Comparison of ENCODE assay signal across 12 mouse cellular contexts in the genomic region with DNA sequence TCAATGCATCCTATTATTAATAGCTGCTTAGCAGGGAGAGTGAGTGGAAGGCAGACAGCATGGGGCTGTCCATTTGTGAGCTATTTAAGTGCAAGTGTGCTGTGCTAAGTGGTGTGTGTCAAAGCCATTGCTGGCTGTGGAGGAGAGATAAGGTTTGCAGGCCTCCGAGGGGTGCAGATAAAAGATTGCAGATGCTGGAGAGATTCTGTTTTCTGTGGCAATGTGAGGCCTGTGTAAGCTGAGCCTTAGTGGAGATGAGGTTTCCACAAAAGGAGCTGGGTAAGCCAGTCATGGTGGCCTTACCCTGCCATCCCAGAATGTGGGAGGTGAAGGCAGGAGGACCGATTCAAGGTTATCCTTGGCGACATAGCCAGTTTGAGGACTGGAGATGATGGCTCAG. TPM values are rescaled to one million over a fixed set of nuclear protein-coding genes. Genes with fewer than 3 reads are reported as not detected.
DNase-seq lines count a peak whose midpoint lies in the region; ATAC-seq and TF ChIP-seq lines count a peak whose summit lies in the region.
"Had no signal": no experiment of that assay in that cellular context is flagged by ENCODE, and none has a peak within 500 bp of the region (broad histone marks: within the 10 kb centered on the region; RNA-seq: fewer than 3 reads in every experiment).

No protein-coding gene starts in this region.

- H3K27ac ChIP-seq in heart, embryonic 14.5 days (replicated peaks in 1 of 2; ENCODE audit: control insufficient read depth in 1 of 2, insufficient read depth in 1 of 2, low read depth in 2 of 2, low read length in 2 of 2), result peak overlapping the region; percentile 41 to 53; a peak in 2 of 4 replicates
- H3K27ac ChIP-seq in liver, embryonic 15.5 days (replicated peaks), result peak overlapping the region; percentile 31; the same call in 1 of the 2 replicates
- no peak overlapping the region for H3K27ac ChIP-seq in forebrain, embryonic 16.5 days (ENCODE audit: low read length)
- H3K27ac ChIP-seq: limb, embryonic 13.5 days had no signal

- no peak overlapping the region for H3K4me2 ChIP-seq in heart, embryonic 14.5 days (ENCODE audit: low read length)
- H3K4me2 ChIP-seq in liver, embryonic 15.5 days, result peak overlapping the region; percentile 59
- no peak overlapping the region for H3K4me2 ChIP-seq in forebrain, embryonic 16.5 days (ENCODE audit: low read length)
- H3K4me2 ChIP-seq: limb, embryonic 13.5 days had no signal

- no peak for DNase-seq in heart, postnatal 25 days (ENCODE audit: low spot score)
- peak; percentile 39 for DNase-seq in G1E (ENCODE audit: low spot score)
- DNase-seq in c-Kit-positive CD71-positive TER-119-positive erythroid progenitor cells, embryonic 14.5 days (ENCODE audit: low spot score), result peak; percentile 68
- DNase-seq in thymus, postnatal 0 days (ENCODE audit: low spot score), result no peak
- no peak for DNase-seq in adrenal gland, adult 8-10 months
- DNase-seq: cerebellum, adult 2 months; lung, postnatal 10 days had no signal

- no peaks in the 10 kb centered on the region for H3K9me3 ChIP-seq in heart, embryonic 14.5 days (ENCODE audit: control insufficient read depth, low read length)
- H3K9me3 ChIP-seq in G1E (replicated peaks), result peaks cover 4% of the 10 kb centered on the region
- no peaks in the 10 kb centered on the region for H3K9me3 ChIP-seq in liver, embryonic 15.5 days (replicated peaks)
- H3K9me3 ChIP-seq in forebrain, embryonic 16.5 days (ENCODE audit: control insufficient read depth, low read length), result peaks cover 5% of the 10 kb centered on the region

- 17% methylated on average over 3 of the region's 3 CpGs for WGBS in heart, embryonic 14.5 days
- 21% methylated on average over 3 of the region's 3 CpGs for WGBS in liver, embryonic 15.5 days (ENCODE audit: insufficient replicate concordance)
- 81% methylated on average over 3 of the region's 3 CpGs for WGBS in forebrain, embryonic 16.5 days

- no peak overlapping the region for H3K4me3 ChIP-seq in heart, embryonic 14.5 days (ENCODE audit: control insufficient read depth in 1 of 2, insufficient read depth in 1 of 2, low read depth in 1 of 2, low read length in 2 of 2)
- H3K4me3 ChIP-seq in G1E (ENCODE audit: low read depth, low read length), result no peak overlapping the region
- 0 out of 2 replicates have a peak overlapping the region, but pooled peaks have one; percentile 1 for H3K4me3 ChIP-seq in liver, embryonic 15.5 days (replicated peaks)
- H3K4me3 ChIP-seq in forebrain, embryonic 16.5 days (replicated peaks; ENCODE audit: low read length), result no peak overlapping the region
- H3K4me3 ChIP-seq: limb, embryonic 13.5 days had no signal

- intact Hi-C loops in heart, postnatal 25 days (cut with DNase I), result no loop called here

- peaks cover 23 to 30% of the 10 kb centered on the region in 2 experiments for H3K4me1 ChIP-seq in heart, embryonic 14.5 days (ENCODE audit: control insufficient read depth in 2 of 2, insufficient read depth in 2 of 2, low read length in 2 of 2)
- H3K4me1 ChIP-seq in G1E (ENCODE audit: insufficient read depth, low read depth, low read length), result peaks cover 57% of the 10 kb centered on the region
- H3K4me1 ChIP-seq in liver, embryonic 15.5 days (replicated peaks), result peaks cover 55% of the 10 kb centered on the region
- peaks cover 12% of the 10 kb centered on the region for H3K4me1 ChIP-seq in forebrain, embryonic 16.5 days (replicated peaks; ENCODE audit: control insufficient read depth, insufficient read depth, low read length)

- H3K36me3 ChIP-seq in heart, embryonic 14.5 days (ENCODE audit: control insufficient read depth, insufficient read depth, low read length), result no peaks in the 10 kb centered on the region
- no peaks in the 10 kb centered on the region for H3K36me3 ChIP-seq in G1E (replicated peaks)
- H3K36me3 ChIP-seq in liver, embryonic 15.5 days (replicated peaks), result no peaks in the 10 kb centered on the region
- peaks cover 4% of the 10 kb centered on the region; the same call in 1 of the 2 replicates for H3K36me3 ChIP-seq in forebrain, embryonic 16.5 days (ENCODE audit: control insufficient read depth, insufficient read depth)
- H3K36me3 ChIP-seq: limb, embryonic 13.5 days had no signal

- no peak for TF ChIP-seq CTCF in G1E (IDR thresholded peaks at IDR 0.05; ENCODE audit: low read depth, low read length)

- no peak overlapping the region for H3K9ac ChIP-seq in heart, embryonic 14.5 days (ENCODE audit: low read length)
- H3K9ac ChIP-seq in liver, embryonic 15.5 days, result no peak overlapping the region
- no peak overlapping the region for H3K9ac ChIP-seq in forebrain, embryonic 16.5 days (replicated peaks; ENCODE audit: low read depth, low read length)
- H3K9ac ChIP-seq: limb, embryonic 13.5 days had no signal

- ATAC-seq in heart, embryonic 14.5 days (ENCODE audit: insufficient number of reproducible peaks, insufficient read depth, low FRiP score, low read depth), result no peak
- peak; percentile 93 for ATAC-seq in G1E (ENCODE audit: extremely low read depth, insufficient number of reproducible peaks, low FRiP score, poor library complexity, severe bottlenecking)
- ATAC-seq in liver, embryonic 15.5 days (ENCODE audit: insufficient read depth), result peak; percentile 82
- no peak for ATAC-seq in forebrain, embryonic 16.5 days
- ATAC-seq: inflammation-experienced regulatory T-cells, adult 6 months had no signal

- H3K27me3 ChIP-seq in heart, embryonic 14.5 days (ENCODE audit: control insufficient read depth, insufficient read depth, low read length), result no peaks in the 10 kb centered on the region
- peaks cover 12% of the 10 kb centered on the region for H3K27me3 ChIP-seq in G1E (ENCODE audit: insufficient read depth, low read length)
- H3K27me3 ChIP-seq in liver, embryonic 15.5 days, result 0 out of 2 replicates have a peak, but pooled peaks cover under 1% of the 10 kb centered on the region
- no peaks in the 10 kb centered on the region for H3K27me3 ChIP-seq in forebrain, embryonic 16.5 days (replicated peaks; ENCODE audit: control insufficient read depth, insufficient read depth, low read length)
- H3K27me3 ChIP-seq: limb, embryonic 13.5 days had no signal

RNA-seq across cellular contexts. Expression of a gene that starts 27.2 kb away (rescaled TPM):
- 3,749 and 4,011 TPM in 2 replicates for polyA plus RNA-seq in heart, embryonic 14.5 days (2014; fragmentation: Nextera tagmentation; extraction: Ambion mirVana)
- 1,000 to 10,000 TPM; 1,031 to 1,197 TPM for total RNA-seq in heart, postnatal 25 days (2021)
- total RNA-seq in G1E (2014; fragmentation: Nextera tagmentation) (20,210 and 21,324 TPM in 2 replicates), G1E (2017) (8,565 and 9,264 TPM in 2 replicates)
- polyA plus RNA-seq in G1E (2012), result 1,062 and 1,118 TPM in 2 replicates
- 2,003 and 2,036 TPM in 2 replicates for polyA plus RNA-seq in liver, embryonic 15.5 days (2015; fragmentation: Nextera tagmentation; extraction: Ambion mirVana)
- polyA plus RNA-seq in thymus, postnatal 0 days (2015; fragmentation: Nextera tagmentation; extraction: Ambion mirVana), result 3,927 and 4,011 TPM in 2 replicates
- 1,000 to 10,000 TPM; 5,975 to 6,274 (median 6,040) TPM for total RNA-seq in adrenal gland, adult 8-10 months (2022)
- 3,742 and 4,125 TPM in 2 replicates for polyA plus RNA-seq in forebrain, embryonic 16.5 days (2015; fragmentation: Nextera tagmentation; extraction: Ambion mirVana)

Comparison
In these comparisons a context has a peak if more than half of its experiments do, and no peak if none do; other contexts are left out.
1. ATAC-seq: peak in G1E (single experiment) and liver, embryonic 15.5 days (single experiment); none in heart, embryonic 14.5 days (single experiment) and forebrain, embryonic 16.5 days (single experiment).
2. DNase-seq: peak in G1E (single experiment) and c-Kit-positive CD71-positive TER-119-positive erythroid progenitor cells, embryonic 14.5 days (single experiment); none in heart, postnatal 25 days (single experiment), thymus, postnatal 0 days (single experiment) and adrenal gland, adult 8-10 months (single experiment).